Mouse (Mus musculus) thymus, adult 2 months (tissue): ENCODE measurements around the gene Dld.

Source experiments
- CTCF ChIP-seq: fragments of 200-500 bp; IDR thresholded peaks from 2 replicates; pipeline ENCODE4 v1.5.1; 2012; ENCODE audit warnings: mild to moderate bottlenecking, control low read depth, low read length, moderate library complexity, borderline replicate concordance; ENCODE audit not compliant: control insufficient read depth, poor library complexity, insufficient read depth; ENCODE audit errors: extremely low read depth
- POLR2A ChIP-seq: fragments of 200-500 bp; IDR thresholded peaks from 2 replicates; pipeline ENCODE4 v1.6.1; 2012; ENCODE audit warnings: mild to moderate bottlenecking, low read length, control low read depth, moderate library complexity; ENCODE audit not compliant: control insufficient read depth, poor library complexity, insufficient read depth; ENCODE audit errors: extremely low read depth

DNA sequence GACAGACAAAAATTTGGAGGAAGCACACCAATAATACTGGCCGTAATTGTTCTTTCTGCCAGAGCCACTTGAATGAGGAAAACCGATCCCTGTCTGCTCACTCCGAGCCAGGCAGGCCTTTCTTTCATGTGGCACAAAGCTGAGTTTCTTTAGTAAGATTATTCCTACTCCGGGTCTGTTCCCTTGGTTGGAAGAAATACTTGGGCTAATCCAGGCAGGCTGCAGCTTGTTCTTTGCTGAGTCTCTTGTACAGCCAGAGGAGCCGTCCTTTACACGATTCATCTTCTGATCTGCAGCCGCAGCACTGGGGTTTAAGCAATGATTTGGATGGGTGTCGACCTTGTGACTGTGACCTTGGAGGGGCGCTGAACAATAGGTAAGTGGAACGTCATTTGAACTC, 62.2 kb downstream of the Dld start:
- TF ChIP-seq CTCF (no peak), POLR2A (no peak)
